Mouse (Mus musculus) urinary bladder, postnatal 25 days (tissue): Measurements from ENCODE around the gene Aldh16a1.
"Not testable (repeated sequence)": the region's sequence is repeated elsewhere in the genome, so short reads cannot be mapped to it uniquely, and the experiment has no call there.

Experiments
- DNase-seq: peaks from one replicate; pipeline ENCODE4 v3.0.0; 2022; ENCODE audit warnings: low spot score

Aldh16a1 gene

DNA sequence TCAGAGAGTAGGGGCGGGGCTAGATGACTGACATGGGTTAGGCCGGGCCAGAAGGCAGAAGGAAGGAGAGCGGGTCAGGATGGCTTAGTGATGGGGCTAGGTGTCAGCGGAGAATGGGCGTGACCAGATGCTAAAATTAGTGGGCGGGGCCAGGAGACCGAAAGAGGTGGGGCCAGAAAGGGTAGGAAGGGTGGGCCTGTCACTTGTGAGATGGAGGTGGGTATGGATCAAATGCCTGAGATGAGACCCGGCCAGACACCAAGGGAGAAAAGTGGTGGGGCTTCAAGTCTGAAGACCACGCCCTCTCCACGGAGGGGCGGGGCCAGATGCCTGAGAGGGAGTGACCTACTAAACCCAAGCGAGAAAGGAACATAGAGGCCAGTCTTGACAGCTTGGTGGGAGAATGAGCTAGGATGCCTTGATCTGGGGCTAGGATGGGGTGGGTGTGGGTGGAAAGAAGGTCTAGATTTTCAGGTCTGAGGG lies 19.8 kb downstream of the Aldh16a1 start:
- DNase-seq, result no peak

GRCm38 (mm10) chr7:45133446-45134159 lies 20.8 kb downstream of the Aldh16a1 start:
- DNase-seq, result no peak

- no peak for DNase-seq
These were observed 22.5 kb downstream of the Aldh16a1 start for GRCm38 (mm10) chr7:45131850-45132249.

DNA sequence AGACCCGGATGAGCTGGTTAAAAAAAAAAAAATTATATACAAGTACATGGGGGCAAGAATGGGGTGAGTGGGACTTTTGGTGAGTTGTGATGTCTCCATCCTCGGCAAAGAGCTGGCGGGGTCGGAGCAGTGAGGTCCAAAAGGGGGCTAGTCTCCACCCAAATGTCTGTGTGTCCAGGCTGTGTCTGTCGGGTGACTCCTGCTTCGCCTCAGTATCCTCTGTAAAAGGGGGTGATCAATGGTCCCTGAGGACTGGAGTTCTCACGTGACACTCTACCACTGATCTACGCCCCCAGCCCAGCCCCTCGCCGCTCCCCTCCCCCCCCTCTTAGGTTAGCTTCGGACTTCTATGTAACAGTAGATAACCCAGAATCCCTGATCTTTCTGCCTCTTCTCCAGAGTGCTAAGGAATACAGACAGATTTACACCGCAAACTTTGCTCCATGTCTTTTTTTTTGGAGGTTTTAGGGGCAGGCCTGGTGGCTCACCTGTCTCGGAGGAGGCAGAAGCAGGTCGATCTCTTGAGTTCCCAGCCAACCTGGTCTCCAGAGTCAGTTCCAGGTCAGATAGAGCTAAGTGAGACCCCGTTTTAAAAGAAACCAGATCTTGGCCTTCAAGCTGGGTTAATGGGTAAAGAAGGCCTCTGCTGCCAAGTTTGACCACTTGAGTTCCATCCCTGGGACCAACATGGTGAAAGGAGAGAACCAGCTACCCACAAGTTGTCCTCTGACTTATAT lies 24.4 kb downstream of the Aldh16a1 start:
- no peak for DNase-seq

DNA sequence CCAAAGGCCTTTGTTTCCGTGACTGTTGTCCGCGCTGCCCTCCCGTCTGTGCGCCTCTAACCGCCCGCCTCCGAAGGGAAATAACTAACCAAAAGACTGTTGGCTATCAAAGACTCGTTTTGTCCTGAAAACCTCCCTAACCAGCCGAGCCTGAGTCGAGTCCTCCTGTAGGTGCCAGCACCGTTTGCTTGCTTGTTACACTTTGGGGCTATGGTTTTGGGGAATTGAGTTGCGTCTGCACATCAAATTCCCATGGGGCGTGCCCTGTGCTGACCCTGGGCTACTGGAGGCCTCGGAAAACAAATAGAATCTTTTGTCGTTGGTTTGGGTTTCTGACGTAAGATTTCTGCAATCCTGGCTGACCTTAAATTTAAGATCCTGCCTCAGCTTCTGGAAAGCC lies 25.1 kb downstream of the Aldh16a1 start:
- no peak for DNase-seq

- DNase-seq, result peak; percentile 95
These were observed 25.6 kb downstream of the Aldh16a1 start, which contains the start of gene Rpl13a for GRCm38 (mm10) chr7:45128624-45129246. Gene Rpl13a (minus strand): TSS chr7:45128761.

DNA sequence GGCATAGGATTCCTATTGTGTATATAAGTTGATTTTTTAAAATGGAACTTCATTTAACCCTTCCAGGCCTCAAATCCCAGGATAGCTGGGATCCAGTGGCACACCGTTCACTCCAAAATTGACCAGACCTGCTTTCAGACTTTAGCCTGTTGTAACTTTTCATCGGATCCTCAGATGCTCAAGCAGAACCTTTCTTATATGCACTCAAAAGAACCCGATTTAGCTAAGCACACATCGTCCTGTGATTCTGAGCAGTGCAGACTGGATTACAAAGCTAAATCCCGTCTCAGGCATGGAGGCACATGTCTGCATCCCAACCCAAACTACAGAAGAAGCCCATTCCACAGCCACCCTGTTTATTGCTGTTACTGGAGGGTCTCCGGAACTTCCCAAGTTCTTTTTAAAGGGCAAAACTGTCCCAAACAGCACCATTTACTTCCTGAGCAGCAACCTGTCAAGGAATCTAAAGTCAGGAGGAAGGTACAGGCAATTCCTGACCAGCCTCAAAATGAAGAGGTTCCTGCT lies 26.6 kb downstream of the Aldh16a1 start:
- no peak for DNase-seq

- DNase-seq, result no peak
These were observed 27.3 kb downstream of the Aldh16a1 start for GRCm38 (mm10) chr7:45126844-45127699.

DNA sequence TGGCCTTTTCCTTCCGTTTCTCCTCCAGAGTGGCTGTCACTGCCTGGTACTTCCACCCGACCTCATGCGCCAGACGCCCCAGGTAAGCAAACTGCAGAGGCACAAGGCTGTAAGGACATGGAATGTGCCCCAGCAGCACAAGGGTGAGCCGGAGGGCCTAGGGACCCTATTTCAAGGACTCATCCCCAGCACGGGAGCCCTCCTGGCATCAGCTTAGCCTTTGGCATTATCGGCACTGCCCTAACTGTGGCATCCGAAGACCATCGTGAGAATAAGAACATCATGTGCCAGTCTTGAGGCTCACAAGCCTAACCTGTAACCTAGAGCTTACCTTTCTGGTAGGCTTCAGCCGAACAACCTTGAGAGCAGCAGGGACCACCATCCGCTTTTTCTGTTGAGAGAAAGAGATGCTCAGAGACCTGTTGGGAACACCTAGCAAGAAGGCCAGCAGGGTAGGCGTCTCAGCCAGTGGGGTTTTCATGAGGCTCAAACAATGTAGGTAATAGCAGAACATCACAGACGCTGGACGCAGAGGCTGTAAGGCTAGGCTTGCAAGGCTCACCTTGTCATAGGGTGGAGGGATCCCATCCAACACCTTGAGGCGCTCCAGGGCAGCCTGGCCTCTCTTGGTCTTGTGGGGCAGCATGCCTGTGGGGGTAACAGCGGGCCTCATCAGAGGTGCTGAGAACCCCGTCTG lies 28.1 kb downstream of the Aldh16a1 start:
- no peak for DNase-seq

- not testable (repeated sequence) for DNase-seq
These were observed 28.7 kb downstream of the Aldh16a1 start for GRCm38 (mm10) chr7:45125649-45126048.

GRCm38 (mm10) chr7:45125144-45125600 lies 29.2 kb downstream of the Aldh16a1 start:
- DNase-seq, result no peak

DNA sequence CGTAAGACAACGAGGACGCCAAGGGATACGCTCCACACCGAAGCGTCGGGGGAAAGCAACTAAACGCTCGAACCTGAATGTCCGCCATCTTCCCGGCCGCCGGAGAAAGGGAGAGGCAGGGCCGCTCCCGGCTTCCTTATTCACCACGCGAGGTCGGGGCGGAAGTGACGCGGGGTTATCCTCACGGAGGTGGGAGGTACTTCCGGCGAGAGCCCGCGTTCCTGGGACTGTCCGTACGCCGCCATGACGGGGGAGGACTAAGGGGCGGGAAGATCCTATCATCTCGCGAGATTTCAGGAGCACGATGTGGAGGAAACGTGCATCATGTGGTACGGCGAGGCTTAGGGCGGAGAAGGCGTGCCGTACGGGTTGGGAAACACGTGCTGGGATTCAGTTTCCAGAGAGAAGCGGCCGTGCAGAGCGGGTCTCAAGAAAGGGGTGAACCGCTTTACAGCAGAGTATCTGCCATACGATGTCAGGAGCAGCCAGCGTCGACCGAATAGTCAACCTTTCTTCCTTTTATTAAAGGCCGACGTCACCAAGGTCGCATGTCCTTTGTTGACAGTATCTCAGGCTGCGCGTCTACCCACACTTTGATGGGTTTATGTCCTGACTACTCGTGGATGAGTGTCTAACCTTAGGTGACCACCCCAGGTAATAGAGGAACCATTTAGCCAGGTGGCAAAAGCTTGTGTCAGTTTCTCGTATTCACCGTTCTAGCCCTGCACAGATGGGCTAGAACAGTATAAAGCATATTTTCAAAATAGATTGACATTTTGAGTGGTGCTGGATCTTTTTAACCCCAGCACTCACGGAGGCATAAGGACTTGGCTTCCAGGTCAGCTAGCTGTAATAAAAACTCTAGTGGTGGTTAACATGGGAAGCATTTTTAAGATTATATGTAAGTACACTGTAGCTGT lies 29.9 kb downstream of the Aldh16a1 start, which contains the start of gene Rps11:
Rps11 (minus strand) TSS at position 216 of the 920 bp plus-strand sequence.
- peak; percentile 96 for DNase-seq

DNA sequence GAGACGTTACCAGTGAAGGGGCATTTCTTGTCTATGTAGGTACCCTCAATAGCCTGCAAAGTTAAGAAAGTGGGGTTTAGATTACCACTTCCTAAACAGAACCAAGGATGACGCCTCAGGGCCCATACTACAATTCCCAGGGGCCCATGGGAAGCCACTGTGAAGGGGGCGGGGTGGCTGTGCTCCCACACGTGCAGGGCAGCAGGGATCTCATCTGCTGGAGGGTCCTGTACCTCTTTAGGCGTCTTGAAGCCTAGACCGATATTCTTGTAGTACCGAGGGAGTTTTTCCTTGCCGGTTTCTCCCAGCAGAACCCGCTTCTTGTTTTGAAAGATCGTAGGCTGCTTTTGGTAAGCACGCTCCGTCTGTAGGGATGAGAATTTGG lies 31.2 kb downstream of the Aldh16a1 start:
- DNase-seq, result no peak

- DNase-seq, result no peak
These were observed 31.7 kb downstream of the Aldh16a1 start for GRCm38 (mm10) chr7:45122561-45123185.

DNA sequence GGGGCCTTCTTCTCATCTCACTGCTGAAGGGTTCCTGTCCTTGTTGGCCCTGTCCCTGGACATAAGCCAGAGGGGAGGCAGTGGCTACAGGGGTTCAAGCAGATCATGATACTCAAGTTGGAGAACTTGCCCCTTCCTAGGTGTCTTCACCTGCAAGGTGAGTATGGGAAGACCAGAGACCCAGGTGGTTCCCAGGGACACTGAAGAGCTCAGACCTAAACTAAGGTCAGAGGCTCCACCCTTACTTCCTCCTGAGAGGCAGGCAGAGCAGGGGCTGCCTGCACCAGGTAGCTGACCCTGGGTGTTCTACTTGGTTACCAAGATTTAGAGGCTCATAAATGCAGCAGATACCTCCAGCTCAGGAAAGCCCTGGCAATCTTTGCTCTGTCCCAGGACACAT lies 32.4 kb downstream of the Aldh16a1 start:
- no peak for DNase-seq

DNA sequence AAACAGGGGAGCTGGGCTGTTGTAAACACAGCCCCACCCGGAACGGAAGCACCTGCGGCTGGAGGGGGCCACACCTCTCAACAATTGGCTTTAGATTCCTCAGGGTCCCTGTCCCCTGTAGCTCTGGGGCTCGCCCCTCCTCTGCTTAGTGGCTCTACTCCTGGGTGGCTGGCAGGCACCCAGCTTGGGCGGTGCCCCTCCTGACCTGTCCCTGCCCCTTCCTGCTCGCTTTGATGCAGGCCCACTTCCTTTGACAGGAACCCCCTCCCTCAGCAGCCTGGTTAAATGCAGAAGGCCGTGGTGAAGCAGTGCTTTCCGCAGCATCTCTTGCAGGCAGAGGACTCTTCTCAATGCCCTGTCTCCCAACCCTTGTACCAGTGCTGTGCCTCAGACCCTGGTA lies 33.0 kb downstream of the Aldh16a1 start:
- no peak for DNase-seq

DNA sequence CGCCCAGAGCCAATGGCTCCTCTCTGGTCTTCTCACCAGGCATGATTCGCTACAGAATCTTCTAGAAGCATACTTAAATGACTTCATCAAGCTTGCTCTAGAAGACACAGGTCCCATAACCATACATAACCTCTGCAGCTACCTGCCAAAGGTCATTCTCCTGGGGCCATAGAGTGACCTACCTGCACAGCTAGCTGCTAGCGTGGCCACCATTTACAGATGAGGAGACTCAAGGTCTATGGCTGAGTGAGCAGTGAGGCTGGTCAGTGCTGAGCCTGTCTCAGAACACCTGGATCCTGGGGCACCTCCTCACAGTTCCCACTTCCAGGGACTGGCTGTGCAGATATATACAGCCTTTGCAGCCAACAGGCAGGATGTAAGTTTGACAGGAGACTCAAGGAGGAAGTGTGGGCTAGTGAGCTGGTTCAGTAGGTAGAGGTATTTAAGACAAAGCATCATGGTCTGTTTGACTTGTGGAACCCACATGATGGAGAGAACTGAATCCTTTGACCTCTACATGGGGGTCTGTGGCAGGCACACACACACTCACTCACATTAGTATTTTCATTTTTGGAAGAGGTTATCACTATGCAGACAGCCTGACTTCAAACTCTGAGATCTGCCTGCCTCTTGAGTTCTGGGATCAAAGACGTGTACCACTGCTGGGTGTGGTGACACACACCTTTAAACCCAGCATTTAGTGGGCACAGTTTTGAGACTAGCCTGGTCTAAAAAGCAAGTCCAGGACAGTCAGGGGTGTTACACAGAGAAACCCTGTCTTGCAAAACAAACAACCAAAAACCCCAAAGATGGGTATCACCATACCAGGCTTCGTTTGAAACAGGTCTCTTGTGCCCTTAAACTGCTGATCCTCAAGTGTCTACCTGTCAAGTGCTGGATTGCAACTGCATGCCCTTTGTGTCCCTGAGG lies 34.3 kb downstream of the Aldh16a1 start:
- no peak for DNase-seq

DNA sequence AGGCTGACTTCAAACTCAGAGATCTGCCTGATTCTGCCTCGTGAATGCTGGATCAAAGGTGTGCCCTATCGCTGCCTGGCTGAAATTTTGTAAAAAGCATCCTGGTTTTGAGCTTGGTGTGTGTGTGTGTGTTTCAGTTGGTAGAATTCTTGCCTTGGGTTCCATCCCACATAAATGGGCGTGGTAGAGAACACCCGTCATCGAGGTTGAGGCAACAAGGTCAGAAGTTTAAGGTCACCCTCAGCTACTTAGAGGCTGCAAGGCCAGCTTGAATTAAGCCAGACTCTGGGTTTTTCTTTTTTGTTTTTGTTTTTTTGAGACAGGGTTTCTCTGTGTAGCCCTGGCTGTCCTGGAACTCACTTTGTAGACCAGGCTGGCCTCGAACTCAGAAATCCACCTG lies 36.0 kb downstream of the Aldh16a1 start:
- DNase-seq, result no peak
